Mouse (Mus musculus): ENCODE measurements around the gene Flywch1. TPM values are rescaled to one million over a fixed set of nuclear protein-coding genes. Genes with fewer than 3 reads are reported as not detected.

Flywch1 gene
- polyA plus RNA-seq, 1 experiment from 2014 or later: 62.9 TPM

GRCm38 (mm10) chr17:23703301-23703700 lies 68.1 kb downstream of the Flywch1 start:
- DNase-seq (ENCODE audit: low spot score): no peak
- Histone ChIP-seq H3K9me3 (ENCODE audit: control insufficient read depth, low read length) (no peaks in the 10 kb centered on the region), H3K27ac (replicated peaks; ENCODE audit: low read depth, low read length) (no peak overlapping the region), H3K4me2 (ENCODE audit: low read depth, low read length) (no peak overlapping the region), H3K4me3 (ENCODE audit: low read depth, low read length) (no peak overlapping the region), H3K27me3 (replicated peaks; ENCODE audit: control insufficient read depth, insufficient read depth, low read length) (peaks cover 28% of the 10 kb centered on the region), H3K36me3 (ENCODE audit: control insufficient read depth, insufficient read depth, low read length) (no peaks in the 10 kb centered on the region), H3K4me1 (ENCODE audit: control insufficient read depth, insufficient read depth, low read length) (no peaks in the 10 kb centered on the region), H3K9ac (ENCODE audit: low read depth, low read length) (no peak overlapping the region)
- WGBS: 82% methylated on average over 9 of the region's 9 CpGs
- no peak for ATAC-seq (ENCODE audit: low read depth)

Other genes starting within 250 kb of the Flywch1 start
- 17.7 and 18.2 TPM in 2 replicates for gene Zfp213, start 207.4 kb downstream of the Flywch1 start, polyA plus RNA-seq (2014; fragmentation: Nextera tagmentation; extraction: Ambion mirVana)
- 11.6 and 11.7 TPM in 2 replicates for gene Zfp13, start 172.1 kb downstream of the Flywch1 start, polyA plus RNA-seq (2014; fragmentation: Nextera tagmentation; extraction: Ambion mirVana)
- 0.14 TPM in 1 of 2 replicates, not detected in the other for gene Zscan10, start 170.7 kb downstream of the Flywch1 start, polyA plus RNA-seq (2014; fragmentation: Nextera tagmentation; extraction: Ambion mirVana)
- 0.90 and 1.4 TPM in 2 replicates for gene Mmp25, start 126.3 kb downstream of the Flywch1 start, polyA plus RNA-seq (2014; fragmentation: Nextera tagmentation; extraction: Ambion mirVana)
- gene Bicdl2, start 111.1 kb downstream of the Flywch1 start, polyA plus RNA-seq (2014; fragmentation: Nextera tagmentation; extraction: Ambion mirVana): 3.1 and 3.9 TPM in 2 replicates
- 94.8 and 107 TPM in 2 replicates for gene Hcfc1r1, start 98.0 kb downstream of the Flywch1 start, polyA plus RNA-seq (2014; fragmentation: Nextera tagmentation; extraction: Ambion mirVana)
- gene Thoc6, start 97.7 kb downstream of the Flywch1 start, polyA plus RNA-seq (2014; fragmentation: Nextera tagmentation; extraction: Ambion mirVana): 35.1 and 38.1 TPM in 2 replicates
- gene Tnfrsf12a, start 94.1 kb downstream of the Flywch1 start, polyA plus RNA-seq (2014; fragmentation: Nextera tagmentation; extraction: Ambion mirVana): 23.3 and 30.7 TPM in 2 replicates
- 17.0 and 22.6 TPM in 2 replicates for gene Cldn6, start 92.4 kb downstream of the Flywch1 start, polyA plus RNA-seq (2014; fragmentation: Nextera tagmentation; extraction: Ambion mirVana)
- gene Cldn9, start 87.6 kb downstream of the Flywch1 start, polyA plus RNA-seq (2014; fragmentation: Nextera tagmentation; extraction: Ambion mirVana): 14.6 and 17.9 TPM in 2 replicates
- 1.6 and 2.8 TPM in 2 replicates for gene 1520401A03Rik, start 48.8 kb downstream of the Flywch1 start, polyA plus RNA-seq (2014; fragmentation: Nextera tagmentation; extraction: Ambion mirVana)
- gene Pkmyt1, start 45.3 kb downstream of the Flywch1 start, polyA plus RNA-seq (2014; fragmentation: Nextera tagmentation; extraction: Ambion mirVana): 39.6 and 40.3 TPM in 2 replicates
- 20.9 and 22.9 TPM in 2 replicates for gene Paqr4, start 30.7 kb downstream of the Flywch1 start, polyA plus RNA-seq (2014; fragmentation: Nextera tagmentation; extraction: Ambion mirVana)
- 12.9 and 21.2 TPM in 2 replicates for gene Kremen2, start 25.8 kb downstream of the Flywch1 start, polyA plus RNA-seq (2014; fragmentation: Nextera tagmentation; extraction: Ambion mirVana)
- gene Flywch2, start 14.5 kb upstream of the Flywch1 start, polyA plus RNA-seq (2014; fragmentation: Nextera tagmentation; extraction: Ambion mirVana): 27.0 and 33.9 TPM in 2 replicates
- gene Srrm2, start 18.9 kb upstream of the Flywch1 start, polyA plus RNA-seq (2014; fragmentation: Nextera tagmentation; extraction: Ambion mirVana): 320 and 345 TPM in 2 replicates
- 1,099 and 1,112 TPM in 2 replicates for gene Elob, start 57.5 kb upstream of the Flywch1 start, polyA plus RNA-seq (2014; fragmentation: Nextera tagmentation; extraction: Ambion mirVana)
- gene Prss33, start 64.5 kb upstream of the Flywch1 start, polyA plus RNA-seq (2014; fragmentation: Nextera tagmentation; extraction: Ambion mirVana): 0.77 and 0.88 TPM in 2 replicates
- 0.25 TPM in 1 of 2 replicates, not detected in the other for gene Prss32, start 72.3 kb upstream of the Flywch1 start, polyA plus RNA-seq (2014; fragmentation: Nextera tagmentation; extraction: Ambion mirVana)
- gene Prss41, start 72.6 kb upstream of the Flywch1 start, polyA plus RNA-seq (2014; fragmentation: Nextera tagmentation; extraction: Ambion mirVana): 0.64 and 1.1 TPM in 2 replicates
- gene Prss21, start 96.5 kb upstream of the Flywch1 start, polyA plus RNA-seq (2014; fragmentation: Nextera tagmentation; extraction: Ambion mirVana): not detected in 2 replicates
- 2.3 and 6.8 TPM in 2 replicates for gene Dcpp1, start 109.3 kb upstream of the Flywch1 start, polyA plus RNA-seq (2014; fragmentation: Nextera tagmentation; extraction: Ambion mirVana)
- gene Dcpp2, start 109.3 kb upstream of the Flywch1 start, polyA plus RNA-seq (2014; fragmentation: Nextera tagmentation; extraction: Ambion mirVana): not detected in 2 replicates
- 3.9 and 15.6 TPM in 2 replicates for gene Dcpp3, start 145.9 kb upstream of the Flywch1 start, polyA plus RNA-seq (2014; fragmentation: Nextera tagmentation; extraction: Ambion mirVana)
- gene Sbp, start 170.1 kb upstream of the Flywch1 start, polyA plus RNA-seq (2014; fragmentation: Nextera tagmentation; extraction: Ambion mirVana): not detected in 2 replicates
- not detected in 2 replicates for gene Sbpl, start 183.7 kb upstream of the Flywch1 start, polyA plus RNA-seq (2014; fragmentation: Nextera tagmentation; extraction: Ambion mirVana)
- gene Prss30, start 209.0 kb upstream of the Flywch1 start, polyA plus RNA-seq (2014; fragmentation: Nextera tagmentation; extraction: Ambion mirVana): not detected in 2 replicates
- gene Prss22, start 226.5 kb upstream of the Flywch1 start, polyA plus RNA-seq (2014; fragmentation: Nextera tagmentation; extraction: Ambion mirVana): 0.50 and 0.56 TPM in 2 replicates

Data from embryonic facial prominence, embryonic 14.5 days (tissue).